Mouse (Mus musculus): Measurements from ENCODE around the gene Syn3. TPM values are rescaled to one million over a fixed set of nuclear protein-coding genes. Genes with fewer than 3 reads are reported as not detected.

The Syn3 gene
- polyA plus RNA-seq, 1 experiment from 2014 or later, result 17.1 TPM

Other genes starting within 250 kb of the Syn3 start
- gene Timp3, start 198.5 kb downstream of the Syn3 start, polyA plus RNA-seq (2015; fragmentation: Nextera tagmentation; extraction: Ambion mirVana), result 15.8 and 16.9 TPM in 2 replicates
- gene Hsp90b1, start 206.6 kb upstream of the Syn3 start, polyA plus RNA-seq (2015; fragmentation: Nextera tagmentation; extraction: Ambion mirVana), result 276 and 292 TPM in 2 replicates
- gene Ttc41, start 206.9 kb upstream of the Syn3 start, polyA plus RNA-seq (2015; fragmentation: Nextera tagmentation; extraction: Ambion mirVana), result 1.3 and 1.5 TPM in 2 replicates

Data from forebrain, embryonic 15.5 days (tissue).